Comparison of ENCODE assay signal across 8 mouse cellular contexts in the genomic region with DNA sequence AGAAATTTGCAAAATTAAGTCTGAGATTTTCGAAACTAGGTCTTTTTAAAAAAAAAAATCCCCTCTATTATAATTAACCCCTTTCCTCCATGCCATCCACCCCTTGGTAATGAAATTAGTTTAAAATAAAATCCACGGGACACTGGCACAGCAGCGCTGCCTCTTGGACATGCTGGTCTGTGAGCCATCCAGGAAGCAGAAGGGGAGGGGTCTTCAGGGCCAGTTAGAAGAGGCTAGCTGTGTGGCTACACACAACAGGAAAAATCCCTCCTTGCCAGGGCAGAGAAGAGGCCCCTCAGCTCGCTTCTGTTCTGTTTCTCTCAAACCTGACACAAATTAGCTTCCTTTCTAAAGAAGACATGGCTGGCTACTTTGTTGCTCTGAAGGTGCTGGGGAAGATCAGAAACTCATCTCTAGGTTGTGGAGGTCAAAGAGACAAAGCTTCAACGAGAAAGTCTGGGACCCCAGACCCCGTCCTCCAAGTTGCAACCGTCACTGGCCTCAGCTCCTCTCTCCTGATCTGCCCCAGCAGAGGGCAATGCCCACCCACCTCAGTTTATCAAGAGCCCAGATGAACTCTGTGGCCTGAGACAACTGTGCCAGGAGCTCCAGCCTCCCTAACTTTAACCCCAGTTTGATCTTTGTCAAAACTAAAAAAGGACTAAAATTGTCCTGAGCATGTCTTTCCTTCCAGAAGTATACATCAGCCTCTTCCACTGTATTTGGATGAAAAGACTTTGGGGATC.
DNase-seq lines count a peak whose midpoint lies in the region; ATAC-seq and TF ChIP-seq lines count a peak whose summit lies in the region.

No protein-coding gene starts in this region.

- H3K9ac ChIP-seq in ES-Bruce4 (ENCODE audit: low read depth, poor library complexity, severe bottlenecking), result no peak overlapping the region
- H3K9ac ChIP-seq in limb, embryonic 13.5 days, result no peak overlapping the region
- H3K9ac ChIP-seq in stomach, embryonic 16.5 days (ENCODE audit: low read length), result no peak overlapping the region; the same call in 1 of the 2 replicates

- TF ChIP-seq EP300 in ES-Bruce4 (IDR thresholded peaks at IDR 0.05; ENCODE audit: insufficient read depth, low read depth, low read length), result no peak

- no peak overlapping the region for H3K4me3 ChIP-seq in ES-Bruce4 (ENCODE audit: low read depth, low read length)
- no peak overlapping the region for H3K4me3 ChIP-seq in heart, embryonic 10.5 days
- no peak overlapping the region for H3K4me3 ChIP-seq in limb, embryonic 13.5 days
- no peak overlapping the region for H3K4me3 ChIP-seq in stomach, embryonic 16.5 days (replicated peaks; ENCODE audit: low read length)

- H3K27ac ChIP-seq in ES-Bruce4 (ENCODE audit: insufficient read depth, low read length), result no peak overlapping the region
- H3K27ac ChIP-seq in heart, embryonic 10.5 days, result peak overlapping the region; percentile 81
- H3K27ac ChIP-seq in limb, embryonic 13.5 days, result peak overlapping the region; percentile 2; the same call in 1 of the 2 replicates
- peak overlapping the region; percentile 58 for H3K27ac ChIP-seq in stomach, embryonic 16.5 days (ENCODE audit: low read length)

- 35% methylated on average over 7 of the region's 7 CpGs for WGBS in heart, embryonic 10.5 days
- 34% methylated on average over 7 of the region's 7 CpGs for WGBS in limb, embryonic 13.5 days
- WGBS in stomach, embryonic 16.5 days, result 55% methylated on average over 7 of the region's 7 CpGs

- peak; percentile 93 for DNase-seq in heart, adult 11 months
- no peak for DNase-seq in heart, adult 18-20 months
- DNase-seq in heart, embryonic 10.5 days (ENCODE audit: low spot score), result no peak
- no peak for DNase-seq in left cerebral cortex, postnatal 25 days (ENCODE audit: low spot score in 2 of 2)

- no peaks in the 10 kb centered on the region for H3K4me1 ChIP-seq in ES-Bruce4 (ENCODE audit: control insufficient read depth, insufficient read depth, low read length)
- H3K4me1 ChIP-seq in heart, embryonic 10.5 days, result peaks cover 26% of the 10 kb centered on the region
- H3K4me1 ChIP-seq in limb, embryonic 13.5 days, result peaks cover 27% of the 10 kb centered on the region
- peaks cover 24% of the 10 kb centered on the region for H3K4me1 ChIP-seq in stomach, embryonic 16.5 days (ENCODE audit: control insufficient read depth, insufficient read depth, low read length)

- no peaks in the 10 kb centered on the region for H3K9me3 ChIP-seq in ES-Bruce4 (replicated peaks; ENCODE audit: control insufficient read depth, insufficient read depth, low read length, poor library complexity, severe bottlenecking)
- H3K9me3 ChIP-seq in heart, embryonic 10.5 days, result no peaks in the 10 kb centered on the region
- H3K9me3 ChIP-seq in limb, embryonic 13.5 days, result no peaks in the 10 kb centered on the region
- no peaks in the 10 kb centered on the region for H3K9me3 ChIP-seq in stomach, embryonic 16.5 days (replicated peaks; ENCODE audit: control insufficient read depth, low read length)

- no peak for TF ChIP-seq POLR2A in ES-Bruce4 (IDR thresholded peaks at IDR 0.05; ENCODE audit: insufficient read depth, low read length)

- ATAC-seq in limb, embryonic 13.5 days (ENCODE audit: low FRiP score, low read depth), result no peak
- ATAC-seq in stomach, embryonic 16.5 days (ENCODE audit: insufficient read depth, low FRiP score), result no peak
- ATAC-seq in frontal cortex, adult (ENCODE audit: low TSS enrichment), result no peak

- no peaks in the 10 kb centered on the region for H3K36me3 ChIP-seq in ES-Bruce4 (ENCODE audit: control insufficient read depth, insufficient read depth, low read length, poor library complexity, severe bottlenecking)
- no peaks in the 10 kb centered on the region for H3K36me3 ChIP-seq in heart, embryonic 10.5 days
- H3K36me3 ChIP-seq in limb, embryonic 13.5 days, result no peaks in the 10 kb centered on the region
- H3K36me3 ChIP-seq in stomach, embryonic 16.5 days (ENCODE audit: control insufficient read depth, insufficient read depth, low read length), result no peaks in the 10 kb centered on the region

- no peaks in the 10 kb centered on the region for H3K27me3 ChIP-seq in ES-Bruce4 (ENCODE audit: control insufficient read depth, insufficient read depth, low read length, poor library complexity, severe bottlenecking)
- no peaks in the 10 kb centered on the region for H3K27me3 ChIP-seq in heart, embryonic 10.5 days (ENCODE audit: insufficient read depth, poor library complexity, severe bottlenecking)
- H3K27me3 ChIP-seq in limb, embryonic 13.5 days, result 0 out of 2 replicates have a peak, but pooled peaks cover 2% of the 10 kb centered on the region
- no peaks in the 10 kb centered on the region for H3K27me3 ChIP-seq in stomach, embryonic 16.5 days (ENCODE audit: control insufficient read depth, insufficient read depth, low read length)

- intact Hi-C loops in left cerebral cortex, postnatal 25 days (cut with DNase I), result loop anchor here (1.0 to 10.0 kb wide), 4 partner anchors 101 to 262 kb away; a partner anchor contains a TSS

- no peak overlapping the region for H3K4me2 ChIP-seq in limb, embryonic 13.5 days (replicated peaks)
- H3K4me2 ChIP-seq in stomach, embryonic 16.5 days (ENCODE audit: low read depth, low read length), result no peak overlapping the region

- TF ChIP-seq CTCF in ES-Bruce4 (IDR thresholded peaks at IDR 0.05; ENCODE audit: low read depth, low read length), result peak; percentile 32
